Mouse (Mus musculus) liver, adult 10 weeks (tissue): ENCODE results near the gene Wdr75. TPM values are rescaled to one million over a fixed set of nuclear protein-coding genes. Genes with fewer than 3 reads are reported as not detected.

Source experiments
- polyA plus RNA-seq: library from polyadenylated mRNA; stranded (reverse); fragments of 350-450 nt; fragmentation: Illumina TruSeq; extraction: RNeasy Lipid Tissue Mini Kit (QIAGEN cat#74804); gene quantifications from one replicate; pipeline ENCODE4 v1.2.3, GENCODE M21; 2014; ENCODE audit warnings: low read depth, low replicate concordance

Wdr75 gene
- polyA plus RNA-seq: 30.3 TPM

DNA sequence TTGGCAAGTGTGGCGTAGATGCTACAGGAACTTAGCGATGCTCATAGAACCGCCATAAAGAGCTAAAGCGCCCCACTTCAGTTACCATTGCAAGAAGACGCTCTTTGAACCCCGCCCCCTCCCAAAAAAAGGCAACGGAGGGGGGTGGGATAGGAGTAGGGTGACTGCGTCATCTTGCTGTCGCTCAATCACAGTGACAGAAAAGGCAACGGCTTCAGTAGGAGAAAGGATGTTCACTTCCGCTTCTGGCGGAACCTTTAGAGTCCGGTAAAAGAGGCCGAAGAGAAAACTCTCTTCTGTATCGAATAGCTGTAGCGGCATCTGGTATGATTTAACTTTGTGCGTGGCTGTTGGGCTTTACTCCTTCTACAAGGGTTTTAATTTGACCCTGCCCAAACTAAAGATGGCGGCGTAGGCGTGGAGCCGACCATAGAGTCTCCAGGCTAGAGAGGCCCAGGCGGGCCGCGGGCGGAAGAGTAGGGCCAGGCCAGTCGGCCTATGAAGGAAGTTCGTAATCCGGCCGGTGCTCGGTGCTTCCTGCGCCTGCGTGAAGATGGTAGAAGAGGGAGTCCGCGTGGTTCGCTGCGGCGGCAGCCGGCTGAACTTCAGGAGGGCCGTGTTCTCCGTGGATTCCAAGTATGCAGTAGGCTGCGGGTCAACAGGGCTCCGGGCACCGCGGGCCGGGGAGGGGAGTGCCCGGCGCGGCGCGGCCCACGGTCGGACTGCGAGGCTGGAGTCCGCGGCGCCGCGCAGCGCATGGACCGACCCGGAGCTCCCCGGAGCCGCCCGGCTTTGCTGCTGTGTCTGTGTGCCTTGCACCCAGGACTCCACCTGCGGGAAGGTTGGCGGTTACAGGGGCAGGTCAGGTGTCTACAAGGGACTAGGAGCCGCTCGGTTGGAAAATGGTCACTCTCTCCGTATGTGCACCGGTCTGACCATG, at the start of gene Wdr75:
TSS of gene Wdr75 (plus strand) at position 198 of the 940 bp plus-strand sequence.

Other genes with a start within 250 kb of the Wdr75 start
- not detected for gene Gm5269, start 95.1 kb downstream of the Wdr75 start, polyA plus RNA-seq
- gene Slc40a1, start 131.4 kb downstream of the Wdr75 start, polyA plus RNA-seq: 222 TPM